Mouse (Mus musculus): Measurements from ENCODE around the gene Cdc14b.

- TF ChIP-seq CTCF (IDR thresholded peaks at IDR 0.05; ENCODE audit: control insufficient read depth, insufficient read depth, insufficient read length), result no peak
- no peak for TF ChIP-seq MYOD1 (IDR thresholded peaks at IDR 0.05; ENCODE audit: control insufficient read depth, insufficient read length, low read depth)
- no peak for TF ChIP-seq MAX (IDR thresholded peaks at IDR 0.05)
- no peak for TF ChIP-seq MYOG (IDR thresholded peaks at IDR 0.05; ENCODE audit: control insufficient read depth, extremely low read depth, insufficient read length)
These were observed 113.6 kb downstream of the Cdc14b start, which contains the start of gene Habp4 for GRCm38 (mm10) chr13:64161548-64161915.
